Mouse (Mus musculus): ENCODE results near the gene Capn11. TPM values are rescaled to one million over a fixed set of nuclear protein-coding genes. Genes with fewer than 3 reads are reported as not detected.
A peak's percentile ranks its signal among the peaks of the same experiment; 100 is the strongest.

Capn11 gene
- polyA plus RNA-seq, 1 experiment from 2014 or later = 0.57 TPM

- peak overlapping the region; percentile 46 for H3K4me3 ChIP-seq (ENCODE audit: low read depth, low read length)
- no peaks in the 10 kb centered on the region for H3K36me3 ChIP-seq (ENCODE audit: control insufficient read depth, insufficient read depth, low read length)
- peaks cover 30% of the 10 kb centered on the region for H3K4me1 ChIP-seq (ENCODE audit: control insufficient read depth, insufficient read depth, low read length)
- DNase-seq (ENCODE audit: low spot score) = peak; percentile 74
- H3K9ac ChIP-seq (ENCODE audit: low read length) = peak overlapping the region; percentile 59
- H3K9me3 ChIP-seq (ENCODE audit: control insufficient read depth, low read length) = no peaks in the 10 kb centered on the region
- H3K4me2 ChIP-seq (ENCODE audit: low read depth) = peak overlapping the region; percentile 98
- ATAC-seq (ENCODE audit: insufficient read depth, low FRiP score, low TSS enrichment) = peak; percentile 74
- WGBS = under 1% methylated on average over 58 of the region's 58 CpGs
- no peak overlapping the region for H3K27ac ChIP-seq (ENCODE audit: low read depth, low read length)
- peaks cover 7% of the 10 kb centered on the region for H3K27me3 ChIP-seq (ENCODE audit: control insufficient read depth, insufficient read depth, low read length)
These were observed 64.0 kb downstream of the Capn11 start for GRCm38 (mm10) chr17:45594881-45595735.

DNA sequence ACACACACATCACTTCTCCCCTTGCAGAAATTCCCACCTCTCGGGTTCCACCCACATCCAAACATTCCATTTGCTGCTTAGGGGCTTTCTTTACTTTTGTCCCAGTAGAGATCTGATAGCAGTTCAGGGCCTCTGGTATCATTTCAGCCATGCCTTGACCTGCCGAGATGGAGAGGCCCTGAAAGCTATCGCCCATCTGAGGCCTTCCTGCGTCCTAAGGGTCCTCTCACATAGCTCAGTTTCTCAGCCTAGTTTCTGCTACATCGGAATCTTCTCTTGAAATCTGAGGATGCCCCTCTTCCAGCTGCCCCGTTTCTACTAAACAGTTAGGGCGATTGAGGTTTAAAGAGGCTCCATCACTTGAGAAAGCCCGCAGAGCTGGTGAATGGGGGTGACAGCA, 64.9 kb downstream of the Capn11 start:
- H3K4me1 ChIP-seq (ENCODE audit: control insufficient read depth, insufficient read depth, low read length) = peaks cover 21% of the 10 kb centered on the region
- H3K36me3 ChIP-seq (ENCODE audit: control insufficient read depth, insufficient read depth, low read length) = no peaks in the 10 kb centered on the region
- H3K4me3 ChIP-seq (ENCODE audit: low read depth, low read length) = peak overlapping the region; percentile 46; the same call in 1 of the 2 replicates
- 52% methylated on average over 8 of the region's 8 CpGs for WGBS
- ATAC-seq (ENCODE audit: insufficient read depth, low FRiP score, low TSS enrichment) (no peak), DNase-seq (ENCODE audit: low spot score) (no peak)
- no peak overlapping the region for H3K27ac ChIP-seq (ENCODE audit: low read depth, low read length)
- peak overlapping the region; percentile 98 for H3K4me2 ChIP-seq (ENCODE audit: low read depth)
- H3K9me3 ChIP-seq (ENCODE audit: control insufficient read depth, low read length) = no peaks in the 10 kb centered on the region
- H3K9ac ChIP-seq (ENCODE audit: low read length) = no peak overlapping the region
- H3K27me3 ChIP-seq (ENCODE audit: control insufficient read depth, insufficient read depth, low read length) = peaks cover 7% of the 10 kb centered on the region; the same call in 1 of the 2 replicates

- DNase-seq (ENCODE audit: low spot score) (no peak), ATAC-seq (ENCODE audit: insufficient read depth, low FRiP score, low TSS enrichment) (no peak)
- Histone ChIP-seq H3K27me3 (ENCODE audit: control insufficient read depth, insufficient read depth, low read length) (peaks cover 7% of the 10 kb centered on the region; the same call in 1 of the 2 replicates), H3K4me3 (ENCODE audit: low read depth, low read length) (no peak overlapping the region), H3K4me2 (ENCODE audit: low read depth) (no peak overlapping the region), H3K9ac (ENCODE audit: low read length) (no peak overlapping the region), H3K9me3 (ENCODE audit: control insufficient read depth, low read length) (no peaks in the 10 kb centered on the region), H3K27ac (ENCODE audit: low read depth, low read length) (no peak overlapping the region), H3K36me3 (ENCODE audit: control insufficient read depth, insufficient read depth, low read length) (no peaks in the 10 kb centered on the region), H3K4me1 (ENCODE audit: control insufficient read depth, insufficient read depth, low read length) (peaks cover 21% of the 10 kb centered on the region)
- WGBS = 29% methylated on average over 8 of the region's 8 CpGs
These were observed 65.6 kb downstream of the Capn11 start for GRCm38 (mm10) chr17:45593479-45593878.

- H3K27ac ChIP-seq (ENCODE audit: low read depth, low read length) = no peak overlapping the region
- no peak overlapping the region for H3K9ac ChIP-seq (ENCODE audit: low read length)
- WGBS = 57% methylated on average over 8 of the region's 8 CpGs
These were observed 66.3 kb downstream of the Capn11 start for GRCm38 (mm10) chr17:45592606-45593431.

GRCm38 (mm10) chr17:45591701-45592605, 67.2 kb downstream of the Capn11 start:
- DNase-seq (ENCODE audit: low spot score) = no peak
- Histone ChIP-seq H3K27me3 (ENCODE audit: control insufficient read depth, insufficient read depth, low read length) (peaks cover 7% of the 10 kb centered on the region; the same call in 1 of the 2 replicates), H3K4me1 (ENCODE audit: control insufficient read depth, insufficient read depth, low read length) (peaks cover 21% of the 10 kb centered on the region), H3K9ac (ENCODE audit: low read length) (no peak overlapping the region), H3K9me3 (ENCODE audit: control insufficient read depth, low read length) (no peaks in the 10 kb centered on the region), H3K4me2 (ENCODE audit: low read depth) (peak overlapping the region; percentile 17; the same call in 1 of the 2 replicates), H3K36me3 (ENCODE audit: control insufficient read depth, insufficient read depth, low read length) (no peaks in the 10 kb centered on the region), H3K27ac (ENCODE audit: low read depth, low read length) (no peak overlapping the region), H3K4me3 (ENCODE audit: low read depth, low read length) (no peak overlapping the region)
- ATAC-seq (ENCODE audit: insufficient read depth, low FRiP score, low TSS enrichment) = no peak
- WGBS = 55% methylated on average over 16 of the region's 16 CpGs

More at GRCm38 (mm10) chr17:45592606-45593431, 66.3 kb downstream of the Capn11 start:
- Histone ChIP-seq H3K4me1 (ENCODE audit: control insufficient read depth, insufficient read depth, low read length) (peaks cover 21% of the 10 kb centered on the region), H3K9me3 (ENCODE audit: control insufficient read depth, low read length) (no peaks in the 10 kb centered on the region), H3K4me3 (ENCODE audit: low read depth, low read length) (no peak overlapping the region), H3K36me3 (ENCODE audit: control insufficient read depth, insufficient read depth, low read length) (no peaks in the 10 kb centered on the region), H3K4me2 (ENCODE audit: low read depth) (peak overlapping the region; percentile 17; the same call in 1 of the 2 replicates), H3K27me3 (ENCODE audit: control insufficient read depth, insufficient read depth, low read length) (peaks cover 7% of the 10 kb centered on the region; the same call in 1 of the 2 replicates)
- ATAC-seq (ENCODE audit: insufficient read depth, low FRiP score, low TSS enrichment) (no peak), DNase-seq (ENCODE audit: low spot score) (no peak)

GRCm38 (mm10) chr17:45590410-45590809, 68.7 kb downstream of the Capn11 start:
- WGBS = 83% methylated on average over 6 of the region's 6 CpGs
- no peaks in the 10 kb centered on the region for H3K36me3 ChIP-seq (ENCODE audit: control insufficient read depth, insufficient read depth, low read length)
- H3K4me1 ChIP-seq (ENCODE audit: control insufficient read depth, insufficient read depth, low read length) = peaks cover 12% of the 10 kb centered on the region
- no peak overlapping the region for H3K4me3 ChIP-seq (ENCODE audit: low read depth, low read length)
- no peaks in the 10 kb centered on the region for H3K9me3 ChIP-seq (ENCODE audit: control insufficient read depth, low read length)
- no peak overlapping the region for H3K27ac ChIP-seq (ENCODE audit: low read depth, low read length)
- no peaks in the 10 kb centered on the region; the same call in 1 of the 2 replicates for H3K27me3 ChIP-seq (ENCODE audit: control insufficient read depth, insufficient read depth, low read length)
- H3K9ac ChIP-seq (ENCODE audit: low read length) = peak overlapping the region; percentile 3; the same call in 1 of the 2 replicates
- DNase-seq (ENCODE audit: low spot score) (no peak), ATAC-seq (ENCODE audit: insufficient read depth, low FRiP score, low TSS enrichment) (no peak)
- H3K4me2 ChIP-seq (ENCODE audit: low read depth) = no peak overlapping the region

- Histone ChIP-seq H3K9ac (ENCODE audit: low read length) (no peak overlapping the region), H3K36me3 (ENCODE audit: control insufficient read depth, insufficient read depth, low read length) (no peaks in the 10 kb centered on the region), H3K4me1 (ENCODE audit: control insufficient read depth, insufficient read depth, low read length) (peaks cover 6% of the 10 kb centered on the region), H3K9me3 (ENCODE audit: control insufficient read depth, low read length) (no peaks in the 10 kb centered on the region), H3K27ac (ENCODE audit: low read depth, low read length) (no peak overlapping the region), H3K4me3 (ENCODE audit: low read depth, low read length) (no peak overlapping the region), H3K4me2 (ENCODE audit: low read depth) (no peak overlapping the region), H3K27me3 (ENCODE audit: control insufficient read depth, insufficient read depth, low read length) (no peaks in the 10 kb centered on the region; the same call in 1 of the 2 replicates)
- no peak for ATAC-seq (ENCODE audit: insufficient read depth, low FRiP score, low TSS enrichment)
- no peak for DNase-seq (ENCODE audit: low spot score)
- WGBS = 90% methylated on average over 8 of the region's 8 CpGs
These were observed 69.3 kb downstream of the Capn11 start for GRCm38 (mm10) chr17:45589844-45590243.

- Histone ChIP-seq H3K9me3 (ENCODE audit: control insufficient read depth, low read length) (no peaks in the 10 kb centered on the region), H3K36me3 (ENCODE audit: control insufficient read depth, insufficient read depth, low read length) (no peaks in the 10 kb centered on the region), H3K4me1 (ENCODE audit: control insufficient read depth, insufficient read depth, low read length) (peaks cover 5% of the 10 kb centered on the region), H3K27ac (ENCODE audit: low read depth, low read length) (no peak overlapping the region), H3K4me2 (ENCODE audit: low read depth) (no peak overlapping the region), H3K4me3 (ENCODE audit: low read depth, low read length) (no peak overlapping the region), H3K9ac (ENCODE audit: low read length) (no peak overlapping the region), H3K27me3 (ENCODE audit: control insufficient read depth, insufficient read depth, low read length) (no peaks in the 10 kb centered on the region)
- DNase-seq (ENCODE audit: low spot score) (no peak), ATAC-seq (ENCODE audit: insufficient read depth, low FRiP score, low TSS enrichment) (no peak)
- WGBS = 93% methylated on average over 7 of the region's 7 CpGs
These were observed 69.9 kb downstream of the Capn11 start for GRCm38 (mm10) chr17:45589236-45589635.
